Mouse (Mus musculus) liver, adult 2 months (tissue): Measurements from ENCODE around the gene Gpr68. TPM values are rescaled to one million over a fixed set of nuclear protein-coding genes. Genes with fewer than 3 reads are reported as not detected.
A peak's percentile ranks its signal among the peaks of the same experiment; 100 is the strongest.

Source experiments
- DNase-seq: peaks from one replicate; pipeline ENCODE4 v3.0.0-alpha.2; 2011; ENCODE audit warnings: low read depth, low spot score; ENCODE audit errors: extremely low read depth
- H3K27ac ChIP-seq: fragments of 200-500 bp; replicated peaks from 2 replicates; pipeline ENCODE4 v1.5.1; 2012; ENCODE audit warnings: low read depth, mild to moderate bottlenecking, control low read depth, inconsistent platforms, low read length; ENCODE audit not compliant: insufficient read depth
- H3K27me3 ChIP-seq: fragments of 200-500 bp; 2 replicates; pipeline ENCODE4 v1.6.1; 2012; ENCODE audit warnings: mild to moderate bottlenecking, moderate library complexity, low read length, inconsistent platforms; ENCODE audit not compliant: control insufficient read depth, insufficient read depth
- H3K36me3 ChIP-seq: fragments of 200-500 bp; 2 replicates; pipeline ENCODE4 v1.6.1; 2012; ENCODE audit warnings: low read length, inconsistent platforms; ENCODE audit not compliant: control insufficient read depth, insufficient read depth
- H3K4me1 ChIP-seq: fragments of 200-500 bp; 2 replicates; pipeline ENCODE4 v1.6.1; 2011; ENCODE audit warnings: low read length; ENCODE audit not compliant: control insufficient read depth, insufficient read depth
- H3K4me3 ChIP-seq: fragments of 200-500 bp; 2 replicates; pipeline ENCODE4 v1.5.1; 2011; ENCODE audit warnings: low read depth, mild to moderate bottlenecking, control low read depth, low read length, moderate library complexity; ENCODE audit not compliant: insufficient read depth
- H3K79me2 ChIP-seq: fragments of 200-500 bp; 2 replicates; pipeline ENCODE4 v1.6.1; 2012; ENCODE audit warnings: inconsistent platforms, mild to moderate bottlenecking, low read length, moderate library complexity; ENCODE audit not compliant: control insufficient read depth, insufficient read depth
- H3K9ac ChIP-seq: fragments of 200-500 bp; 2 replicates; pipeline ENCODE4 v1.6.1; 2012; ENCODE audit warnings: low read depth, mild to moderate bottlenecking, control low read depth, inconsistent platforms, low read length
- CTCF ChIP-seq: fragments of 200-500 bp; IDR thresholded peaks from 2 replicates; pipeline ENCODE4 v1.5.1; 2011; ENCODE audit warnings: low read depth, low read length, control low read depth
- POLR2A ChIP-seq: fragments of 200-500 bp; IDR thresholded peaks from 2 replicates; pipeline ENCODE4 v1.6.1; 2011; ENCODE audit warnings: low read length, control low read depth; ENCODE audit not compliant: insufficient read depth; ENCODE audit errors: extremely low read depth
- WGBS: fragments of 180-500 bp; shearing (Covaris S2); methylation state at CpG from one replicate; pipeline ENCODE4 v1.1.7; 2018; 5-methylcytosine and 5-hydroxymethylcytosine counted together
- polyA plus RNA-seq: library from polyadenylated mRNA; depleted of rRNA; stranded (reverse); fragments of >200 nt; gene quantifications from 2 replicates; pipeline ENCODE4 v1.2.3, GENCODE M21; 2012; rRNA removed
- total RNA-seq: library from RNA; depleted of rRNA; stranded (reverse); fragments of >200 nt; gene quantifications from 2 replicates; pipeline ENCODE4 v1.2.3, GENCODE M21; 2014; rRNA removed

The Gpr68 gene
- total RNA-seq (0.09 and 0.20 TPM in 2 replicates), polyA plus RNA-seq (0.28 and 0.85 TPM in 2 replicates)

DNA sequence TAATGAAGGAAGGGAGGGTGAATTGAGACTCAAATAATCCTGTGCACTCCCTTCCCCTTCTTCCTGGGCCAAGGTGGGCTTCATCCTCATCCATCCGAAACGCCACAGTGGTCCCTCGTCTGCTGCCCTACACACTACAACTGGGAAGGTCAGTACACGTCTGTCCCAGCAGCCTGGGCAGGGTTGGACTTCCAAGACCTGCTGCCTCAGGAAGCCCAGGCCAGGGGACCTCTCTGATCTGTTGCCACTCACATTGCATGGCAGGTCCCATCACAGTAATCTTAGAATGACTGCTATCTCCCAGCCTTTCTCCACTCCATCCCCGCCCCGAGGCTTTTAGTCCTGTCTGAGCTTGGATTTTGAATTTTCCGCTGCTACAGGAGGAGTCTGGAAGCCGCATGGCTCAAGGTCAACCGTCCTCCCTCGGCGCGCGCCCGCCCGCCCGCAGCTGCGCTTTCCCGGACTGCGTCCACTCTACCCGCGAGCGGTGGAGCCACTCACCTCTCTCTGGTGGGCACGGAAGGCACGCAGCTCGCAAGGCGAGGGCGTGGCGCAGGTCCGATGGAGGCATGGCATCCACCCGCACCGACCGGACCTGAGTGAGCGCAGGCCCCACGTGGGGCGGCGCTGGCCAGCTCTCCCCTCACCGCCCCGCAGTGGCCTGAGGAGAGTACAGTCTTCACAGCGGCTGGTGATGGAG, at the start of gene Gpr68:
Gpr68 (minus strand) TSS at position 601 of the 700 bp plus-strand sequence.
- H3K4me1 ChIP-seq: no peaks in the 10 kb centered on the region
- no peak for DNase-seq
- TF ChIP-seq POLR2A (no peak), CTCF (no peak)
- no peaks in the 10 kb centered on the region for H3K36me3 ChIP-seq
- peaks cover 2% of the 10 kb centered on the region; the same call in 1 of the 2 replicates for H3K27me3 ChIP-seq
- 9% methylated on average over 39 of the region's 39 CpGs for WGBS
- H3K9ac ChIP-seq: no peak within 1 kb of the TSS
- H3K27ac ChIP-seq: no peak within 1 kb of the TSS
- H3K79me2 ChIP-seq: no peaks in the 10 kb centered on the region
- H3K4me3 ChIP-seq: no peak within 1 kb of the TSS; the same call in 1 of the 2 replicates

DNA sequence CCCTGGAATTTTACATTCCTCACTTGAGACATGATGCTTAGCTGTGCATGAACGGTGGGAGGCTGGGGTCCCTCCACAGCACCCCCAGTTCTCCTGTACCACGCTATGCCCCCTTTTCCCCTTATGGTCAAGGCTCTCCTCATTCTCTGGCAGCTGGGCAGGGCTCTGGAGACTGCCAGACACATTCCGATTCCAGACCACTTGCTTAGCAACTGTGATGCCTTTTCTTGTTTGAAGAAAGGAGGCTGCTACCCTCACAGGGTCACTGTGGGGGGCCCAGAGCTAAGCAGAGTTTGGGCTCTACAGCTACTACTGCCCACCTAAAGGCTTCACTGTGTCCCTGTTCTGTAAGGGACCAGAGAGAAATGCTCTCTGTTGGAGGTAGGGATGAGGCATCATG, 49.3 kb upstream of the Gpr68 start:
- no peak overlapping the region for H3K27ac ChIP-seq
- no peaks in the 10 kb centered on the region for H3K27me3 ChIP-seq
- no peaks in the 10 kb centered on the region for H3K36me3 ChIP-seq
- 88% methylated on average over 3 of the region's 3 CpGs for WGBS
- peaks cover 2% of the 10 kb centered on the region; the same call in 1 of the 2 replicates for H3K4me1 ChIP-seq
- H3K9ac ChIP-seq: no peak overlapping the region
- no peak overlapping the region for H3K4me3 ChIP-seq
- TF ChIP-seq POLR2A (no peak), CTCF (no peak)
- no peaks in the 10 kb centered on the region for H3K79me2 ChIP-seq
- DNase-seq: no peak

DNA sequence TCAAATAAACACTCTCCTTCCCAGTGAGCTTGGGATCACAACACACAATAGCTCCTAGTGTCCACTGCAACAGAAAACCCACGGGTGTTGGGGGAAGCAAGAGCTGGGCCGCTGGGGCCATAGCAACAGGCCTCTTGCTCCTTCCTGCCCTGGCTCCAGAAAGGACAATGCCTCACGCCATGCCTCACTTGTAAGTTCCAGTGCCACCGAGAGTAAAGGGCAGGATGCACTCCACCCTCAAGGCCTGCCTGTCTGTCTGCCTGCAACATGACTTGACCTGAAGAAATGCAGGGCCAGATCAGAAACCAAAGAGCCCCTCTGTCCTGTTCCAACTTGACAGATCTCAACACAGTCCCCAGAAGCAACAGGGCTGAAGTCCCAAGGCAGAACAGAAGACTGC, 48.8 kb upstream of the Gpr68 start:
- TF ChIP-seq CTCF (no peak), POLR2A (no peak)
- H3K9ac ChIP-seq: no peak overlapping the region
- H3K27me3 ChIP-seq: no peaks in the 10 kb centered on the region
- 75% methylated on average over 4 of the region's 4 CpGs for WGBS
- no peaks in the 10 kb centered on the region for H3K36me3 ChIP-seq
- no peak for DNase-seq
- peaks cover 2% of the 10 kb centered on the region; the same call in 1 of the 2 replicates for H3K4me1 ChIP-seq
- H3K79me2 ChIP-seq: no peaks in the 10 kb centered on the region
- no peak overlapping the region for H3K27ac ChIP-seq
- H3K4me3 ChIP-seq: no peak overlapping the region

DNA sequence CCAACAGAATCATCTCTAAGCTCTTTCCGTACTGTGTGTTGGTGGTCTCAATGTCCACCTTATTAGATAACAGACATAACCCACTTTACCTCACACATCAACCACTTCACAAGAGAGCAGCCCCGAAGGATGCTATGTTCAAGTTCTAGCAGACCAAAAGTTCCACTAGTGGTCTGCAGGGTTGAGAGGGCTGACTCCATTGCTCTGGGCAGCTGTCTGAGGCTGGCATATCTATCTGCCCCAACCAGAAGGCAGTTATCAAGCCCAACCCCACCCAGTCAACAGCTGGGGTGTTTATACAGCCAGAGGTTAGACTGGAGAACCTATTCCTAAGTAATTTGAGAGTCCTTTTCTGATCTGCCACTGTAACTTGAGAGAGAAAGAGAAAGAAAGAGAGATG, 48.0 kb upstream of the Gpr68 start:
- peaks cover 2% of the 10 kb centered on the region; the same call in 1 of the 2 replicates for H3K4me1 ChIP-seq
- no peaks in the 10 kb centered on the region for H3K27me3 ChIP-seq
- H3K79me2 ChIP-seq: no peaks in the 10 kb centered on the region
- H3K4me3 ChIP-seq: no peak overlapping the region
- TF ChIP-seq POLR2A (no peak), CTCF (no peak)
- DNase-seq: no peak
- WGBS: 89% methylated on average over 2 of the region's 2 CpGs
- no peak overlapping the region for H3K9ac ChIP-seq
- no peak overlapping the region for H3K27ac ChIP-seq
- H3K36me3 ChIP-seq: no peaks in the 10 kb centered on the region

DNA sequence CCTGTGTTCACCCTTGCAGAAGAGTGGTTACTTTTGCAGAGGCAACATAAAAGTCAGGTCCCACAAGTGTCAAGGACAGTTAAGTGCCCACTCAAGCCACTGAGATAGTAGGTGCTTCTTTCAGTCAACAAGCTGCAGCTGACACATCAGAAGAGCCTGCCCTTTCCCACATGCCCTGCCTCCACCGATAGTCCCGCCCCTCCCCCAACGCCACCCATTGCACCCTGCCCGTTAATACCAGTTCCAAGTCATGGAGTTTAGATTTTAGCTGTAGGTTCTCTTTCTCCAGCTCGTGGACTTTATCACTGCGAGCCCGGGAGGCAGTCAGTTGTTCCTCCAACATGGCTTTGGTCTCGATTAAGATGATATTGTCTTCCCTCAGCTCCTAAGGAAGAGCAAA, 45.9 kb upstream of the Gpr68 start:
- no peak overlapping the region for H3K9ac ChIP-seq
- 47% methylated on average over 8 of the region's 8 CpGs for WGBS
- TF ChIP-seq CTCF: no peak
- no peak for TF ChIP-seq POLR2A
- H3K36me3 ChIP-seq: no peaks in the 10 kb centered on the region
- peaks cover 2% of the 10 kb centered on the region; the same call in 1 of the 2 replicates for H3K4me1 ChIP-seq
- H3K4me3 ChIP-seq: no peak overlapping the region
- H3K79me2 ChIP-seq: no peaks in the 10 kb centered on the region
- DNase-seq: peak; percentile 7
- no peaks in the 10 kb centered on the region for H3K27me3 ChIP-seq
- no peak overlapping the region for H3K27ac ChIP-seq
